Mouse (Mus musculus): ENCODE measurements around the gene Gm28961. TPM values are rescaled to one million over a fixed set of nuclear protein-coding genes. Genes with fewer than 3 reads are reported as not detected.
"Not testable (repeated sequence)": the region's sequence is repeated elsewhere in the genome, so short reads cannot be mapped to it uniquely, and the experiment has no call there.

Gene Gm28961
- not detected in 2 replicates for total RNA-seq (2017)

DNA sequence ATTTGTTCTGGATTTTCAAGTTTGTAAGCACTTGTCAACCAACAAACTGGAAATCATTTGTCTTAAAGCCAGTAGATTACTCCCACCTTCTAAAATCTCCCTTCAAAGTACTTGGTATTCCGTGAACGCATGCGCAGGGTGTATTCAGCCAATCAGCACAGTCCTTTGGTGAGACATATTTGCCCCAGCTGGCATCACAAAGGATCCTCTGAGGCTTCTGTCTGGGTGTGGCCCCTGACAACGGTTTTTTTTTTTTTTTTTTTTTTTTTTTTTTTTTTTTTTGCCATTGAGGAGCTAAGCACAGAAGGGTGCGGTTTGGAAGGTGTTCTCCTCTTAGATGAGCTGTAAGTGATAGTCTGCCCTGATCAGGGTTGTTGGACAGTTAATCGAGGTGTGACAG, at the start of gene Gm28961:
Gm28961 (plus strand) TSS at position 301 of the 400 bp plus-strand sequence.
- not testable (repeated sequence) for ATAC-seq (replicated peaks in 1 of 2; ENCODE audit: insufficient read depth in 1 of 2, low FRiP score in 2 of 2, low TSS enrichment in 1 of 2, low read depth in 1 of 2, poor library complexity in 2 of 2, severe bottlenecking in 2 of 2)

Other genes with a start within 250 kb of the Gm28961 start
- gene Gm21943, start 172.0 kb upstream of the Gm28961 start, total RNA-seq (2017): not detected in 2 replicates